Mouse (Mus musculus): Measurements from ENCODE around the gene Ptgs1.

The Ptgs1 gene

DNA sequence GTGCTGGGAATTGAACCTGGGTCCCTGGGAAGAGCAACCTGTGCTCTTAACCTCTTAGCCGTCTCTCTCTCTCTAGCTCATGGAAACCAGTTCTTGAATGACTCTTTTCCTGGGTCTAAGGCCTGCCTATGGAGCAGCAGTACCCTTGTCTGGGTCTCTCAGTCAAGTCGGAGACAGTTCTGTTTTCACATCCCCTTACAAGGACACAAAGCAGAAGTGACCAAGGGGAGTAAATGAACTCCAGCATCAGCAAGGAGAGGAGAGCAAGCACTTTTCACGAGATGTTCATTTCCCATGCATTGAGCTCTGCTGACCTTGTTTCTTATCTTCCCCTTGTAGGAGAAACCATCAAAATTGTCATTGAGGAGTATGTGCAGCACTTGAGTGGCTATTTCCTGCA, 14.5 kb downstream of the Ptgs1 start:
- in situ Hi-C loops (cut with MboI, MseI), result no loop called here

DNA sequence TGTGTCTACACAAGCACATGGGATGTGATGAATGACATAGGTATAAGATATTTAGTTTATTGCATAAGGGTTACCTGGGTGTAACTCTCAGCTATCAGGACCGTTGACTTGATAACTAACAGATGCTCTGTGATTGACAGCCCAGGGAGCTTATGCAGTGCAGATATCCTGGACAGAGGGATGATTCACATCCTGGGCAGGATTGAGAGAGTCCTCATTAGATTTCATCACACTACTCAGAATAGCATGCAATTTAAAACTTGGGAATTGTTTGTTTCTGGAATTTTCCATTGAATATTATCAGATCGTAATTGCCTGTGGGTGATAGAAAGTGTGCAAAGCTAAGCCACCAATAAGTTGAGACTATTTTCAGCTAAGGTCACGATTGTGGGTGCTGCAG, 17.7 kb downstream of the Ptgs1 start:
- in situ Hi-C loops (cut with MboI, MseI), result no loop called here

DNA sequence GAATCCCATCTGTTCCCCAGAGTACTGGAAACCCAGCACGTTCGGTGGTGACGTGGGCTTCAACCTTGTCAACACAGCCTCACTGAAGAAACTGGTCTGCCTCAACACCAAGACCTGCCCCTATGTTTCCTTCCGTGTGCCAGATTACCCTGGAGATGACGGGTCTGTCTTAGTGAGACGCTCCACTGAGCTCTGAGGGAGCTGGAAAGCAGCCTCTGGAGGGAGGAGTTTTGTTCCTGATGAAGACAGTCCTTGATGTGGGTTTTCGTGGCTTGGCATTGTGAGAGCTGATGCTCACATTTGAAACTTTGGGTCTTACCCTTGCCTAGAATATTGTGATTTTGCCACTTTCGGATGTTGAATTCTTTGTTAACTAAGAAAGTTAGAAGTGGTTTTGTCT, 20.9 kb downstream of the Ptgs1 start:
- in situ Hi-C loops (cut with MboI, MseI), result no loop called here

DNA sequence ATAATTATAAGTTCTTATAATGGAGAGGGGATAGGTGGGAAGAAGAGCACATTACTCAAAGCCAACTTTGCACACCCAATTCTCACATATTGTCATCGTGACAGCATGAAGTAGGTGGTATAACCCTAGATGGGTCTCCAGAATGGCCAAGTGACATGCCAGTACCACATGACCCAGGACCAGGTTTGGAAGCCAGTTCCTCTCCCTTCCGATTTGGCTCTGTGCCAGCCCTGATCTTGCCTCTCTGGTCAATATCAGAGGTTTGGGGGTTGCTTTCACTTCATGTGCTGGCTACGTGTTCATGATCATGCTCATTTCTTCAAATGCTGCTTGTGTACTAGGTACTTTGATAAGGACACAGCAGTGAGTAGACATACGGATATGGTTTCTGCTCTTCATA, 22.3 kb downstream of the Ptgs1 start:
- in situ Hi-C loops (cut with MboI, MseI), result no loop called here

GRCm38 (mm10) chr2:36254445-36254844, 24.2 kb downstream of the Ptgs1 start:
- in situ Hi-C loops (cut with MboI, MseI), result no loop called here

GRCm38 (mm10) chr2:36256931-36257330, 26.7 kb downstream of the Ptgs1 start:
- in situ Hi-C loops (cut with MboI, MseI), result no loop called here

DNA sequence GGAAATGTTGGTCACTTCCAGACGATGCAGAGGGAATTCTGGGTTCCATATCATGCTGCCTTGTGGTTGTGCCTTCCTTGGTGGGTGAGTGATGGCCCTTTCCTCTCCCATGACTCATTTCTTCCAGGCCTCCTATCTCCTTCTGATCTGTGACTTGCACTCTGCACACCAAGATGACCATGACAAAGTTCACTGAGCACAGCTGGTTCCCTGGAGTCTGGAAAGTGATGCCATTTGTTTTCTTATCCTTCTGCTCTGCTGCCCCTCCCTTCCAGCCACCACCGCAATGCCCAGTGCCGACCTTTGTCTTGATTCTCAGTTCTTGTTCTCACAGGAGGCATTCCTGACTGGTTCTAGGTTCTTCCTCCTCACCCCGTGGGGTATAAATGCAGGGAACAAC, 29.2 kb downstream of the Ptgs1 start:
- in situ Hi-C loops (cut with MboI, MseI), result no loop called here

GRCm38 (mm10) chr2:36259798-36260540, 29.7 kb downstream of the Ptgs1 start:
- in situ Hi-C loops (cut with MboI, MseI), result no loop called here

GRCm38 (mm10) chr2:36262025-36262424, 31.8 kb downstream of the Ptgs1 start:
- in situ Hi-C loops (cut with MboI, MseI), result no loop called here

DNA sequence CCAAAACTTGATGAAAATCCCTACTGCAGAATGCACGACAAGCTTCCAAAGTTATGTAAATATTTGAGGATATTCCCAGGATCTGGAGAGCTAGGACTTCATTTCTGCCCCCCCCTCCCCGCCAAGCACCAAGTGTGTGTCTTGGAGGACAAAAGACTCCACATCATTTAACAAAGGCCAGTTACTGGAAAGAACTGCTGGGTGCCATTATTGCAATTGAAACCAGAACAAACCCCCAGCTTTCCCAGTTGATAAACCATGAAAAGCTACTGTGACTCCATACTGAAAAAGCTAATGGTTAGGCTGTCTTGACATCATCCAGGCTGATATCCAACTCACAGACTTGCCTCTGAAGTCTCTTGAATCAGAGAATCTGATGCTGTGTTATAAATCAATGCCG, 39.2 kb downstream of the Ptgs1 start:
- in situ Hi-C loops (cut with MboI, MseI), result no loop called here

DNA sequence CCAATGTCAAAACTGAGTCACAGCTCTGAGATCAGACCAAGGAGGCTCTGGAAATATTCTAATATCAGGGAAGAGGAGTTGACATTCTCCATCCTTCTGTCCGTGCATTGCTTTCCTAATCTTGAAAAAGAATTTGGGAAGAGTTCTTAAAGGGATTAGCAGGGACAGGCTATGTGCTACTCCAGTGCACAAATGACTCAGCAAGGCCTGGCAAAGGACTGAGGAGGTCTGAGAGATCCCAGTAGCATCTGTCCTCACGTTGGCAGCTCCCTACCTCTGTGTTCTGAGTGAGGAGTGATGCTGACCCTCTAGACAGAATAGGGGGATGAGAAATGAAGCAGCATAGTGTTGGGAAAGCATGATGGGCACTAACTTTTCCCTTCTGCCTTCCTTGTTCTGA, 40.0 kb downstream of the Ptgs1 start:
- in situ Hi-C loops (cut with MboI, MseI), result no loop called here

GRCm38 (mm10) chr2:36271085-36271484, 40.9 kb downstream of the Ptgs1 start:
- in situ Hi-C loops (cut with MboI, MseI), result no loop called here

DNA sequence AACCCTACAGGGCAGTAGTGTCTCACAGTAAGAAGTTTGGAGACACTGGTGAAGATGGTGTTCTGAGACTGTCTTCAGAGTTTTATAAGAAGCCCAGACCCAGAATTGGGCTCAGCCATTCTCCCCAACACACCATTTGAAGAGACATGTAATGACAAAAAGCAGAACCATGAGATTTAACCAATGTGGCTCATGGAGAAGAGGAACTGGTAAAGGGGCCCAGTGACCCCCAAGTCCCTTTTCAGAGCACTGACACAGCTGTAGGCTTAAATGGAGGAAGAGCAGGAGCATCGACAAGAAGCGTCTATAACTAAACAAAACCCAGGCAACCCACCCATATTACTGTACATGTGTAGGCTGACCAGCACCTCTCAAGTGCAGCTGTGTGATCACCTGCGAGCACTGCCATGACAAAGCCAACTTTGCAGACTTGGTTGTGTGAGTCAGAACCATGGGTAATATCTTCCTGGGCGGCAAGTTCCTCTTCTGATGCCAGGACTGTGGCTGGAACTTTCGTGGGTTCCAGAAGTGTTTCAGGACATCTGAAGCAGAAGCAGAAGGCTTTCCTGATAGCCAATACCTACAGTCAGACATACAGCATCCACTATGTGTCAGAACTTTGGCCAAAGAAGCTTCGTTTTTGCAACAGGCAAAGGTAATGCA, 42.2 kb downstream of the Ptgs1 start:
- in situ Hi-C loops (cut with MboI, MseI), result no loop called here

GRCm38 (mm10) chr2:36276454-36276853, 46.2 kb downstream of the Ptgs1 start:
- in situ Hi-C loops (cut with MboI, MseI), result no loop called here

- in situ Hi-C loops (cut with MboI, MseI), result no loop called here
Observed at GRCm38 (mm10) chr2:36278760-36279159, 48.5 kb downstream of the Ptgs1 start.

- in situ Hi-C loops (cut with MboI, MseI), result no loop called here
Observed at GRCm38 (mm10) chr2:36281138-36281537, 50.9 kb downstream of the Ptgs1 start.

DNA sequence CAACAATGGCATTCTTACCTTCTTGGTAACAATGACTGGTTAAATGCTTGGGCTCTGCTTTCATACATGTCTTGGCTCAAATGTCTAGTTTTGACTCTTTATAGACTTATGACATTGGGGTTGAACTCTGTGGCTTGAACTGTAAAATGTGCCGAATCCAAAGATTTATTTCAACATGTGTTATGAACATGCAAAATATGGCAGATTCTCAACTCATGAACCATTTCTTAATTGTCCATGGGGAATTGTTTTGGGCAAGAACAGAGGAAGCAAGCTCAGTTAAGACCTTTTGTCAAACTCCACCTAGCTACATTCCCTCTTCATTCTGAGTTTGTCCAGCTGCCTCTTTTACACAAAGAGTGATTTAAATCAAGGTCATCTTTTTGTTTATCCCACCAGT, 52.1 kb downstream of the Ptgs1 start:
- in situ Hi-C loops (cut with MboI, MseI), result no loop called here

Data from regulatory T cell (primary cell).